Mouse (Mus musculus): ENCODE results near the gene Anp32b.

GRCm38 (mm10) chr4:46452855-46453719 is 2.4 kb downstream of the Anp32b start:
- no peak for TF ChIP-seq TAL1 (IDR thresholded peaks at IDR 0.05; ENCODE audit: low read length)
- TF ChIP-seq GATA1 (IDR thresholded peaks at IDR 0.05; ENCODE audit: low read length), result no peak
